Mouse (Mus musculus) midbrain, embryonic 13.5 days (tissue): Measurements from ENCODE around the gene Bach2. TPM values are rescaled to one million over a fixed set of nuclear protein-coding genes. Genes with fewer than 3 reads are reported as not detected.
A peak's percentile ranks its signal among the peaks of the same experiment; 100 is the strongest.

Experiments used
- ATAC-seq: fragments of 200-750 bp; cut with Nextera tagmentation; 2 replicates; pipeline ENCODE4 v1.8.0; 2017; ENCODE audit warnings: mild to moderate bottlenecking, moderate TSS enrichment, moderate library complexity
- H3K27ac ChIP-seq: fragments of 300-500 bp; sonication (generic); 2 replicates; pipeline ENCODE4 v1.5.1; 2015; ENCODE audit warnings: inconsistent platforms, mild to moderate bottlenecking, moderate library complexity
- H3K27me3 ChIP-seq: fragments of 300-500 bp; sonication (generic); 2 replicates; pipeline ENCODE4 v1.6.1; 2015; ENCODE audit warnings: mild to moderate bottlenecking, inconsistent platforms
- H3K36me3 ChIP-seq: fragments of 300-500 bp; sonication (generic); 2 replicates; pipeline ENCODE4 v1.6.1; 2015; ENCODE audit warnings: mild to moderate bottlenecking, inconsistent platforms
- H3K4me1 ChIP-seq: fragments of 300-500 bp; sonication (generic); replicated peaks from 2 replicates; pipeline ENCODE4 v1.6.1; 2015; ENCODE audit warnings: inconsistent platforms
- H3K4me2 ChIP-seq: fragments of 300-500 bp; sonication (generic); replicated peaks from 2 replicates; pipeline ENCODE4 v1.6.1; 2015; ENCODE audit warnings: moderate library complexity, mild to moderate bottlenecking, inconsistent platforms
- H3K4me3 ChIP-seq: fragments of 300-500 bp; sonication (generic); replicated peaks from 2 replicates; pipeline ENCODE4 v1.5.1; 2015; ENCODE audit warnings: mild to moderate bottlenecking, inconsistent platforms
- H3K9ac ChIP-seq: fragments of 300-500 bp; sonication (generic); replicated peaks from 2 replicates; pipeline ENCODE4 v1.6.1; 2015; ENCODE audit warnings: mild to moderate bottlenecking, inconsistent platforms
- H3K9me3 ChIP-seq: fragments of 300-500 bp; sonication (generic); 2 replicates; pipeline ENCODE4 v1.6.1; 2016; ENCODE audit warnings: mild to moderate bottlenecking, inconsistent platforms
- WGBS: fragments of 180-500 bp; shearing (Covaris S2); methylation state at CpG from one replicate; pipeline ENCODE4 v1.1.7; 2015; 5-methylcytosine and 5-hydroxymethylcytosine counted together
- polyA plus RNA-seq: library from polyadenylated mRNA; unstranded; fragments of >200 nt; fragmentation: Nextera tagmentation; extraction: Ambion mirVana; gene quantifications from 2 replicates; pipeline ENCODE4 v1.2.1, GENCODE M21; 2015

Gene Bach2
- polyA plus RNA-seq, 1 experiment from 2014 or later = 22.7 TPM

DNA sequence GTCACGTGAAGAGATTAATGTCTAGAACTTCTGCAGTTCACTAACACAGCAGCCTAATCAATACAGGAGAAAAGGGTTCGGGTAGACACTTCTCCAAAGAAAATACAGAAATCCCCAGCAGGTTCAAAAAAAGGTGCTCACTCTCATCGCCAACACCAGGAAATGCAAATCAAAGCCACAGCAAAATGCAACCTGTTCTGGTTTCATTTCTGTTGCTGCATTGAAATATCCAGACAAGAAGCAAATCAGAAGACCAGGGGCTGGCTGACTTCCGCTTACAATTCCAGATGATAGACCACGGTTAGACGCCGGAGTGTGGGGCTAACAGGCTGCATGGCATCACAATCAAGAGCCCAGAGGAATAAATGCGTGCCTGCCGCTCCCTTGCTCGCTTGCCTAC lies 9.3 kb upstream of the Bach2 start:
- 90% methylated on average over 10 of the region's 10 CpGs for WGBS

DNA sequence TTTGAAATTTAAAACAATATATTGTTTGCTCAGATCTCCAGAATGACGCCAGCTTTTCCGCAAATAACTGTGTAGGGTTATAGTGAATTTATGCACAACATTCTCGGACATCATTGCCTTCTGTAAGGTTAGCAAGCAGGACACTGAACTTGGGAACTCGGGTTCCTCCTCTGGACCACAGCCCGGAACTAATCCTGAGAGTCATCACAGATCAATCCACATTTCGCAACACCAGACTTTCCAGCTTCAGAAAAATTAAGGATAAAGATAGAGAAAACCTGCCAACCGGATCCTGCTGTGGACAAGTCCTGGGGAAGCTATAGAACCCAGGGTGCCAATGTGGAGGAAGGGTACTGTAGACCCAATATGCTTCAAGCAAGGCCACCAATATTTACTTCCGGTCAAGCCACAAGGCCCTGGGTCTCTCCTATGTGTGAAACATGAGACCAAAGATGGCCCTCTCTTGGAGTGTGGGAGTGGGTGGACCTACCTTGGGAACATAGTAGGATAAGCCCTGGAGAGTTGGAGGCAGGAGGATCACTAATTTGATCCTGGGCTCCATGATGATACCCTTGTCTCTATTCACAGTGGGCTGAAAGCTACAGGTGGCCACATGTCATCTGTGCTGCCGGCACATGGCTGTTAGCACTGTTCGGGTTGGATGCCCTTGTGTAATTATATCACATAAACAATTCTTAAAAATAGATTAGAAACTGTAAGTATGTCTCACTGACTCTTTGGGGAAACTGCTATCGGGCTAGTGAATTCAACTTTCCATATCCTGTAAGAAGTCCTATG lies 7.1 kb upstream of the Bach2 start:
- WGBS = 91% methylated on average over 11 of the region's 11 CpGs
- H3K4me2 ChIP-seq = no peak overlapping the region

More for the DNA sequence above, 9.3 kb upstream of the Bach2 start:
- Histone ChIP-seq H3K9ac (no peak overlapping the region), H3K27ac (no peak overlapping the region), H3K4me3 (no peak overlapping the region), H3K4me2 (no peak overlapping the region), H3K9me3 (no peaks in the 10 kb centered on the region), H3K27me3 (no peaks in the 10 kb centered on the region), H3K4me1 (no peaks in the 10 kb centered on the region), H3K36me3 (no peaks in the 10 kb centered on the region)
- ATAC-seq = no peak

DNA sequence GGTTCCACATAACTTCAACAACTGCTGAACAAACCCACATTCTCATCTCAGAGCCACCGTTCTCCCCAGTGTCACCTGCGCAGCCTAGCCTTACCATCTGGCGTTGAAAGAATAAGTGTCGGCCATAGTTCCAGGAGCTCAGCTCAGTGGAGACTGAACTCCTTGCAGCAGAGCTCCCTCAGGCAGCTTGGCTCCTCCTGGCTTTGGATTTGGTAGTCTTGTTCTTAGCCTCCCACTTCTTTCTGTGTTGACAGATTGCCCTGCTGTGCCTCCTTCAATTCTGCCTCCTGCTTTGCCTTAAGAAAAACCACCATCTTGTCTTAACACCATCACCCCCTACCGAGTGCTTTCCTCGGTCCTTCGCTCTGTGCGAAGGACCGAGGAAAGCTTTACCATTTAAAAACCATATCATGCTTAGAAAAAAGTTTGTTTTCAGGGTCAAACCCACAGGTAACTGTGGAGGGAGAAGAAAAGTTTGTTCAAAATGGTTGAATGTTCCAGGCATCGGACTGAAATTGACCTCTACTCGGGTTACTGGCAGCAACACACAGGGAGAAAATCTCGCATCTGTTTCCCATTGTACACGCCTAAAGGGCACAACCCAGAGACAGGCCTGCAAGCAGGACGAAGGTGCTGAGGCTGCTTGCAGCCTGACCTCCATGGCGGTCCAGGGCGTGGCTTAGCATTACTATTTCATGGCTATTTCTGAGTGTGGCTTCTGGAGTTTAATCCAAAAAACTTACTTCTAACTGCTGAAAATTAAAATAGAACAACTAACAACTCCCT lies 2.5 kb upstream of the Bach2 start:
- no peak overlapping the region for H3K4me2 ChIP-seq
- H3K4me1 ChIP-seq = peaks cover 21% of the 10 kb centered on the region
- no peak overlapping the region for H3K9ac ChIP-seq
- peaks cover 7% of the 10 kb centered on the region for H3K27me3 ChIP-seq
- H3K9me3 ChIP-seq = no peaks in the 10 kb centered on the region
- no peak overlapping the region for H3K4me3 ChIP-seq
- no peak overlapping the region for H3K27ac ChIP-seq
- 63% methylated on average over 16 of the region's 16 CpGs for WGBS
- no peak for ATAC-seq
- H3K36me3 ChIP-seq = no peaks in the 10 kb centered on the region

More for the DNA sequence above, 7.1 kb upstream of the Bach2 start:
- H3K9ac ChIP-seq = no peak overlapping the region
- H3K27ac ChIP-seq = no peak overlapping the region
- no peak for ATAC-seq
- H3K4me3 ChIP-seq = no peak overlapping the region
- H3K27me3 ChIP-seq = peaks cover 7% of the 10 kb centered on the region
- H3K36me3 ChIP-seq = no peaks in the 10 kb centered on the region
- H3K4me1 ChIP-seq = no peaks in the 10 kb centered on the region
- H3K9me3 ChIP-seq = no peaks in the 10 kb centered on the region

DNA sequence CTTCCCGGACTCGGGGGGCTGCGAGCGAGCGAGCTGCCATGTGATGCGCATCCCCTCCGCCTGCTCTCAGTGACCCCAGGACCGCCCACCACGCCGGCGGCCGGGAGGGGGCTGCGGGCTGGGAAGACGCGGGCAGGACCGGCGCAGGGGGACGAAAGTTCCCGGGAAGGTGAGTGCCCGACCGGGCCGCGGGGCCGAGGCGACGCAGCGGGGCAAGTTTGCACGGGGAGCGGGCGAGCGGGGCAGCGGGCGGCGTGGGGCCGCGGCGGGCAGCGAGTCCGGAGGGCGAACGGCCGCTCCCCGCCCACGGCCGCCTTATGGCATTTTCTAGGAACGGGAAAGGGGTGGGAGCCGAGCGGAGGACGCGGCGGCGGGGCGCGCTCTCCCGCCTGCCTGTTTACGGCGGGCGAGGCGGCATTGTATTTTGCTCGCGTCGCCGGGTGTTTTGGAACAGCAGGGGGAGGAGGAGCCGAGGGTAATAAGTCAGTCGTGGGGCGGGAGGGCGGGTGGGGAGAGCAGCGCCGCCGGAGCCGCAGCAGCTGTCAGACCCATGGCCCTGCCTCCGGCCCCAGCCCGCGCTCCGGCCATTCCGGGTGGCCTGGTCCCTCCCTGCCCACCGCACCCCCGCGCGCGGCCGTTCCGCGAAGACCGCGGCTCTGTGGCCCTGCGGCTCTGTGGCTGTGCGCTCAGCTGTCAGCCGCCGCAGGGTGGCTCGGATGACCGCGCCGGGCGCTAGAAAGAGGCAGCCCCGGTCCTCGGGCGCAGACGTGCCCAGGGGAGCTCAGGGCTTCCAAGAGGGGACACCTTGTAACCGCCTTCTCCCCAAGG lies 531 bp downstream of the Bach2 start:
- H3K9me3 ChIP-seq = no peaks in the 10 kb centered on the region
- H3K4me2 ChIP-seq = peak overlapping the region; percentile 80
- H3K4me3 ChIP-seq = peak overlapping the region; percentile 80
- no peaks in the 10 kb centered on the region for H3K36me3 ChIP-seq
- H3K27me3 ChIP-seq = peaks cover 7% of the 10 kb centered on the region
- ATAC-seq = peak; percentile 67
- peaks cover 47% of the 10 kb centered on the region for H3K4me1 ChIP-seq
- peak overlapping the region; percentile 96 for H3K9ac ChIP-seq
- peak overlapping the region; percentile 98 for H3K27ac ChIP-seq
- 0% methylated on average over 71 of the region's 100 CpGs for WGBS

DNA sequence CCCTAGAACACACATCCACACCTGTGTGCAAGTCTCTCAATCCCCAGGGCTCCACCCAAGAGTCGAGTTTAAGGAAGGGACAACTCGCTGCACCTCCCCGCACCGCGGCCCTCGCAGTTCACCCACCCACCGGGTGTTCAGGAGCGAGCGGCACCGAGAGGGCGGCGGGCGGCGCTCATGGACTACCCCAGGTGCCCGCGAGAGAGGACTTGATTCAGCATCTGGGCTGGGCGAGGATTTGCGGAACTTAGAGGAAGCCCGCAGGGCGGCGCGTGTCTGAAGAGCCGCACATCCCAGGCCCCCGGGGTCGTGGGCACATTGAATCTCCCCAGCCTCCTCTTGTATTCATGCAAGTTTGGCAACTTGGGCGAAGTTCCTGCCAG lies 1.1 kb downstream of the Bach2 start:
- no peaks in the 10 kb centered on the region for H3K9me3 ChIP-seq
- peak overlapping the region; percentile 80 for H3K4me3 ChIP-seq
- H3K4me2 ChIP-seq = peak overlapping the region; percentile 80
- peak; percentile 55 for ATAC-seq
- peaks cover 53% of the 10 kb centered on the region for H3K4me1 ChIP-seq
- WGBS = under 1% methylated on average over 26 of the region's 26 CpGs
- peak overlapping the region; percentile 96 for H3K9ac ChIP-seq
- peak overlapping the region; percentile 98 for H3K27ac ChIP-seq
- peaks cover 6% of the 10 kb centered on the region for H3K27me3 ChIP-seq
- H3K36me3 ChIP-seq = no peaks in the 10 kb centered on the region

DNA sequence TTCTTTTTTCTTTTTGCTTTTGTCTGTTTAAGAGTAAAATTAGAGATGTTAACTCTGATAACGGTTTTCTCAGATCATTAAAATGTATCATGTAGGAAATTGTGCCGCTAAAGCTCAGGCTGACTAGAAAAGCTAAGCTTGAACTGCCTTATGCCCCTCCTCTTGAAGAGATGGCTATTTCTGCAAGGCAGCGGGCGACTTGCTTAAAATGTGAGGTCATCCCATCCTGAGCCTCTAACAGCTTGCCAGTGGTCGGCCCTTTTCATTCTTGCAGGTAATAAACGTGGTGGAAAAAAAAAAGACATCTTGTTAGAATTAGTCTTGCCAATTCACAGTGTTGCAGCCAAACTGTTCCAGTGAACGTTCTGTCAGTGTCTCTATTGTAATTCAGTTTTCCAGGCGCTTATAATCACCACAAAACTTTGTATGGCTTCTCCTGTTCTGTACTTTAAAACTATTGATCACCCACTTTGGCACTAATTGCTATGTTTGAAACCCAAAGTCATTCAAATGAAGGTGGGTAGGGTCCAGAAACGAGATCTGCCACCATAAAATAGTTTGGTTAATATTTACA lies 1.9 kb downstream of the Bach2 start:
- Histone ChIP-seq H3K4me2 (peak overlapping the region; percentile 80), H3K36me3 (no peaks in the 10 kb centered on the region), H3K9ac (peak overlapping the region; percentile 96), H3K27ac (peak overlapping the region; percentile 98), H3K9me3 (no peaks in the 10 kb centered on the region), H3K27me3 (peaks cover 4% of the 10 kb centered on the region; the same call in 1 of the 2 replicates), H3K4me3 (peak overlapping the region; percentile 80), H3K4me1 (peaks cover 53% of the 10 kb centered on the region)
- no peak for ATAC-seq
- WGBS = 9% methylated on average over 9 of the region's 9 CpGs

DNA sequence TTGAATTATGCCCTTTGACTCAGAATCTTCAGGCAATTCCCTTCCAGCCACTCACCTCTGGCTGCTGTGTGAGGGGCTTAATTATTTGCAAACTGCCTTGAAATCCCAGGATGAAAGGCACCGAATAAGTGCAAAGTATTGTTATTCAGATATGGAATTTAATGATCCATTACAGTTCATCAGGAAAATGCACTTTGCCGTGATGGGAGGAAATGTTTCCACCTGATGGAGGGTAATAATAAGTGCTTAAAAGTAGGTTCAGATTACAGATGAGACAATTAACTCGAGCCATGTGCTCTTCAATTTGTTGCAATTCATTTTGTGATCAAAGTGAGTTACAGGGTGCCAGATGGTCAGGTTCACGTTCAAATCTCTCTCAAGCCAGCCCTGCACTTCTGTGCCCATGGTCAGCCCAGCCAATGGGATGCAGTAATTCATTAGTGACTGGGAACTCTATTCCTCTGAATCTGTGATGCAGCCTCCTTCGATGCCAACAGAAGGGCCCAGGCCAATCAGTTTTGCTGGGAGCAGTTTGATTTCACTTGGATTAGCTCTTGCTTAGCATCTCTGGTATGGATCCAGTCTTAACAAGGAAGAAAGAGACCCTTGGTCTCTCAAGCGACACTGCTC lies 2.9 kb downstream of the Bach2 start:
- H3K27ac ChIP-seq = peak overlapping the region; percentile 98
- H3K4me2 ChIP-seq = peak overlapping the region; percentile 80
- no peaks in the 10 kb centered on the region for H3K9me3 ChIP-seq
- peaks cover 59% of the 10 kb centered on the region for H3K4me1 ChIP-seq
- H3K4me3 ChIP-seq = peak overlapping the region; percentile 80
- 15% methylated on average over 6 of the region's 6 CpGs for WGBS
- no peaks in the 10 kb centered on the region for H3K36me3 ChIP-seq
- no peak for ATAC-seq
- no peaks in the 10 kb centered on the region; the same call in 1 of the 2 replicates for H3K27me3 ChIP-seq
- H3K9ac ChIP-seq = peak overlapping the region; percentile 96; the same call in 1 of the 2 replicates

DNA sequence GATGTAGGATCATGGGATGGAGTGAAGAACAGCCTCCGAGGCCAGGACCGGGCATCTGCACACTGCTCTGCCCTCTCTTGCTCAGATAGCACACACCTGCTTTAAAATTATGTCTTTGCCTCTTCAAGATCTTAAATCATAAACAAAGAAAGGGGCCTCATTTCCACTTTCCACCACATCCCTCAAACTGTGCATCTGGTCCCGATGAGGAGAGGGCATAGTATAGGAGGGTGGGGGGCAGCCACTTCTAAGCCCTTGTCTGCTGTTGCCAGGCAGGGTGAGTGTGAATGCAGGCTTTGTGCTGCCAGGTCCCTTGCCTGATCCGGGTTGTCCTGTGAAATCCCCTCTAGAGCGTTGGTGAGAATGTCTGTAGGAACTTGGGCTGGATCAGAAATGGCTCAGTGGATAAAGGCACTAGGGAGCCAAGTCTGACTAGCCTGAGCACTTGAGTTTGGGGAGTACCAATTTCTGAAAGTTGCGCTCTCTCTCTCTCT lies 3.6 kb downstream of the Bach2 start:
- H3K9ac ChIP-seq = peak overlapping the region; percentile 24
- peak overlapping the region; percentile 98 for H3K27ac ChIP-seq
- no peaks in the 10 kb centered on the region for H3K9me3 ChIP-seq
- ATAC-seq = no peak
- peak overlapping the region; percentile 80; the same call in 1 of the 2 replicates for H3K4me3 ChIP-seq
- H3K36me3 ChIP-seq = no peaks in the 10 kb centered on the region
- WGBS = 26% methylated on average over 6 of the region's 6 CpGs
- peaks cover 66% of the 10 kb centered on the region for H3K4me1 ChIP-seq
- H3K27me3 ChIP-seq = no peaks in the 10 kb centered on the region
- H3K4me2 ChIP-seq = peak overlapping the region; percentile 80

DNA sequence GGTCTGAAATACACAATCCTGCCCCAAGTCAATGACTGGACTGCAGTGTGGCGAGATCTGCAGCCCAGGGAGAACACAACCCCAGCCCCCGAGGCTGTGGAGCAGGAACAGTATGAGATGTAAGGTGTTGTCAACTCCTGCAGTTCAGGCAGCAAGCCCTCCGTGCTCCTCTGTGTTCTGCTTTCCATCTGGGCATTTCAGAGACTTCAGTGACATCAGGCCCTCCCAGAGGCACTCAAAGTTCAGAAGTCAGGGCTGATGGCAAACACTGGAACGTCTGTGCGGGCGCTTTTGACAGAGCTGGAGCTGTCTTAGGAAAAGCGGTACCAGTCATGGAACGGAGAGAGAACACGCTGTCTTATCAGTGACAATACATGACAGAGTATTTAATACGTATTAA lies 4.9 kb downstream of the Bach2 start:
- peak overlapping the region; percentile 27 for H3K4me2 ChIP-seq
- H3K9me3 ChIP-seq = no peaks in the 10 kb centered on the region
- WGBS = 49% methylated on average over 10 of the region's 10 CpGs
- no peaks in the 10 kb centered on the region for H3K36me3 ChIP-seq
- H3K27me3 ChIP-seq = no peaks in the 10 kb centered on the region
- H3K4me1 ChIP-seq = peaks cover 72% of the 10 kb centered on the region
- no peak overlapping the region for H3K4me3 ChIP-seq
- no peak overlapping the region; the same call in 1 of the 2 replicates for H3K9ac ChIP-seq
- H3K27ac ChIP-seq = no peak overlapping the region
- no peak for ATAC-seq

DNA sequence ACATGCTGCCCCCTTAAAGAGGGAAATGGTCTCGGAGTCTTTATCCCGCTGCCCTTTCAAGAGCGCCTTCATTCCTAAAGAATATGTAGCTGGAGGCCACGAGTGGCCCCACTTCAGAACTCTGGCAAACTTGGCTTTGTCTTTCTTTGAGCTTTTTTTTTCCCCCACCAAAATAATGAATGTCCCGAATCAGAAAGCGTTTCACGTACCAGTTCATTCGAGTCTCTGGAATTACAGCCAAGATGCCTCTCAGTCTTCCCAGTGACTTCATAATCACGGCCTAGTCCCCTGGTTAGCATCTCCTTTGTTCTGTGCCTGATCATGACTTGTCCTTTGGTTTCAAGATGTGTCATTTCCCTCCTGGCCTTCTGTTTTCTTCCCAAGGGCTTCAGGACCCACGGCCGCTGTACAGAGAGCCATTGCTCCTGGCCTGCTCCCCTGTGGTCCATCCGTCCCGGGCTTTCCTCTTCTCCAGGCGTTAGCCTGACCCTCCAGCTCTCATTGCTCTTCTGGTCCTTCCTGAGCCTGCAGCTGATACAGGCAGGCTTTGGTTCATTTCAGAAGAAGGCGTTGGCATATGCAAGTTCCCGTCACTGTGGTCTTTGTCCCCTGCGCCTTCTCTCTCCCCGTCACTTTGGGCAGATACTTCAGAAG lies 5.6 kb downstream of the Bach2 start:
- Histone ChIP-seq H3K9me3 (no peaks in the 10 kb centered on the region), H3K27me3 (no peaks in the 10 kb centered on the region), H3K4me3 (no peak overlapping the region), H3K4me2 (no peak overlapping the region), H3K27ac (peak overlapping the region; percentile 61), H3K36me3 (no peaks in the 10 kb centered on the region), H3K4me1 (peaks cover 79% of the 10 kb centered on the region), H3K9ac (no peak overlapping the region)
- 42% methylated on average over 18 of the region's 18 CpGs for WGBS
- ATAC-seq = no peak
